Mouse (Mus musculus) c-Kit-positive CD71-positive TER-119-positive erythroid progenitor cells, embryonic 14.5 days (primary cell): ENCODE data around the gene Tbc1d15.

Source experiments
- DNase-seq: peaks from one replicate; pipeline ENCODE4 v3.0.0-alpha.2; 2013; ENCODE audit warnings: low spot score

Tbc1d15 gene

DNA sequence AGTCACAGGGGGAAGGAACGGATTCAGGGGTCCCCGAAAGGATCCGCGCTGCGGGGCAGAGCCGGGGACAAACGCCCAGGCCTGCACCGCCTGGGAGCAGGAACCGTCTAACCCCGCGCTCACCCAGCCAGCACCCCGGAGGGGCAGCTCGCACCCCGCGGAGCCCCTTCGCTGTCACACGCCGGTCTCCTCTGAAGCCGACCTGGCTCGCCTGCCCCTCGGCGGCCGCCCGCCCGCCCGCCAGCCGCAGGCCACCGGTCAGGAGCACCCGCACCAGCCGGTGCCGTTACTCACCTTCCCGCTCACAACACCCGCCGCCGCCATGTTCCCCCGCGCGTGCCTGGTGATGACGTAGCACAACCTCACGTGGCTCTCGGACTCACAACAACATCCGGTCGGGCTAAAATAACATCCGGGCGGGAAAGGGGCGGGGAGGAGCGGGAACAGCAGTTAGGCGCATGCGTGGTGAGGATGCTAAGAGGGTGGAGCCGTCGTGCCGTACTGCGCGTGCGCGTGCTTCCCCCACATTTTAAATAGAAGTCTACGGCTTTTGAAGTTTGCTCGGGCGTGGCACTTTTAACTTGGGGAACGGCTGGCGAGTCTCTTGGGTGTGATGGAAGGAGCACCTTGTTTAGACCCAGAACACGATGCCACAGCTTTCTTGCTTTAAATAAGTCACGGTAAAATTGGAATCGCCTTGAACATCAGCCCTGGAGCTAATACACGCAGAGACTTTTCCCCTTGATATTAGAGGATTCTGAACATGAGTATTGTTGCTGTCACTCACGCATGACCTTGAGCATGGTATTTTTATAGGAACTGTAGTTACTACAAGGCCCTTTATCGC is at the start of gene Tbc1d15:
Gene Tbc1d15 (minus strand): TSS at position 380 of the 847 bp plus-strand sequence.
- peak; percentile 99 for DNase-seq

DNA sequence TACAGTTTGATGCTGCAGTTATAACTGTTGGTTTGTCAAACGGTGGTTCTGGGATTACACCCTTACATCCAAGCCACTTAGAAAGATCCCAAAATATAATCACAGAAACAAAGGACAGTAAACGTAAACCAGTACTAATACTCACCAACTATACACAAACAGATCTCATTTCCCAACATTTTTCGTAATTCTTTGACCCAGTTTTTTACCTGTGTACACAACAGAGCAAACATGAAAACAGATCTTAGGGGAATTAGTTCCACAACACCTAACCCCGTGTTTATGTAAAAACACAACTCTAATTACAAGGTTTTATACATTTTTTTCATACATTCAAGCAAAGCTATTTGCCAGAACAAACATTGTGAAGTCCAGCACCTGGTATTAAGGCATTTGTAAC is 47.4 kb upstream of the Tbc1d15 start:
- DNase-seq = no peak

DNA sequence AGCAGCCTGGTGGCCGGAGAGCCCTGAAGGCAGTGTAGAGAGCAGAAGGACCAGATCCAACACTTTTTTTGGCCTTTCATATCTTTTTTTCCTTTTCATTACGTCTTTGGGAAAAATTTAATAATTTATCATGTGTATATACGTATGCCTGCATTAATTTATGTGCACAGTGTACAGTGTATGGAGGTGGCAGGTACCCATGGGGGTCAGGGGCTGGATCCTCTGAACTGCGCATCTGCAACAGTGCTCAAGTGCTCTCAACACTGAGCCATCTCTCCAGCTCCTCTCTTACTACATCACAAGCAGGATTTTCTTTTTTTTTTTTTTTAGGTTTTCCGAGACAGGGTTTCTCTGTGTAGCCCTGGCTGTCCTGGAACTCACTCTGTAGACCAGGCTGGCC is 46.3 kb upstream of the Tbc1d15 start:
- no peak for DNase-seq

- DNase-seq = no peak
Measured at GRCm38 (mm10) chr10:115296401-115296935, 45.2 kb upstream of the Tbc1d15 start.

DNA sequence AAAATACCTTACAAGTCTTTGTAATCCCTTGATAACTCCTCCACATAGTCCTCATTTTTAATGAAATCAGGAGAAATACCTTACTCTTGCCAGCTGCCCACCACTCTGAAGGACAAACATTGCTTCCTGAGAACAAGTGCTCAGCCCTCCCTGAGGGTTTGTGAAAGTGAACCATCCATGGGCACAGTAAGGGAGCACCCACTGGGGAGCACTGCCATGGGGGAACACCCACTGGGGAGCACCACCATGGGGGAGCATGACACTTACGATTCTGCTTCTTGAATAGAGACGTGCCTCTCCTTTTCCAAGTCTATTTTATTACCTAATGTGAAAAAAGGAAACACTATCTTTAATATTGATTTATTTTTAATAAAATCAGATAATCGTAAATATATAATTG is 43.9 kb upstream of the Tbc1d15 start:
- DNase-seq = no peak

GRCm38 (mm10) chr10:115294715-115295114 is 43.4 kb upstream of the Tbc1d15 start:
- no peak for DNase-seq

GRCm38 (mm10) chr10:115293946-115294345 is 42.7 kb upstream of the Tbc1d15 start:
- DNase-seq = no peak

DNA sequence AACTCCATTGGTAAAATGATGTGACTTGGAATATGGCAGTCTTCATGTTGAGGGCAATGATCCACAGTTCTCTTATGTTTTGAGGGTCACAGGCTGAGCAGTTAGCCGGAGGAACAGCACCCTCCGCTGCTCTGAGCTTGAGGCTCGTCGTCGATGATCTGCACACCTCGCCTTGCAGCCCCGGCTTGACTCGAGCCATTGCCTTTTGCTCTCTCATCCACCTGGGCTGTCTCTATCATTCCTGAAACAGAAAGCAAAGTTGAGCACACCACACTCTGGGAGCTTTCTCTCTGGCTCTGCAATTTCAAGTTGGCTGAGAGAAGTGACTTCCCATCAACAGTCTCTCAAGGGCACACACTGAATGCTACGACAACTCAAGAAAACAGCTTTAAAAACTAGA is 39.4 kb upstream of the Tbc1d15 start:
- no peak for DNase-seq

- DNase-seq = no peak
Measured at GRCm38 (mm10) chr10:115288856-115289255, 37.6 kb upstream of the Tbc1d15 start.

DNA sequence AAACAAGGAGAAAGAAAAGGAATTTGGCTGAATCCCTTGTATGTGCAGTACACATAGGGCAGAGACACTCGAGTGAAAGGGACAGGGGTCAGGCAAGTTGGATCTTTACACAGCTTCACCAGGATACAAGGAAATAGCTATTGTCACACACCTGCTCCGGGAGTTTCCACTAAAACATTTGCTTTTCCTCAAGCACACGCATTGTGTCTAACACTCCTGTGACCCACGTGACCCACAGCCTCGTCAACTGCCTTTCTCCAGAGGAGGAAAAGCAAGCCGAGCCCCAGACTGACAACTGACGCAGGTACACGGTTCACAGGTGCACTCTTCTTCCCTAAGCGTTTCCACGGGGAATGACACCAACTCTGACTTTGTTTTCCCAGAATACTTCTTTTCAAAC is 32.9 kb upstream of the Tbc1d15 start:
- DNase-seq = no peak

- no peak for DNase-seq
Measured at GRCm38 (mm10) chr10:115281381-115281780, 30.1 kb upstream of the Tbc1d15 start.

DNA sequence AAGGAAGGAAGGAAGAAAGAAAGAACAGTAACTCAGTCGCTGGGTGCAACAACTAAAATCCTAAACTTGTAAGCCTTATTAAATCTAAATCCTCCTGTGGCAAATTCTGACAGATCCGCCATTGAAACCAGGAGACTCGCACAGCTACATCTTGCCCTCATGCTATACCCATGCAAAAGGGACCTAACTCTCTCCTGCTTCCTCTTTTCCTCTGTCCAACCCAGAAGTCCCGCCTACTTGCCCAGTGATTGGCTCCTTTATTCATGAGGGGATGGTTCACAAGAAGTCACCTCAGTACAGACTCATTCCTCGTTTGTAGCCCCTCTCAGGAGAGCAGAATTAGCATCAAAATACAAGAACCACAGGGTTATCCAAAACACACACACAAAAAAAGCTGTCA is 20.4 kb upstream of the Tbc1d15 start:
- DNase-seq = no peak

GRCm38 (mm10) chr10:115270612-115271390 is 19.5 kb upstream of the Tbc1d15 start:
- no peak for DNase-seq

- DNase-seq = no peak
Measured at GRCm38 (mm10) chr10:115262926-115263562, 11.8 kb upstream of the Tbc1d15 start.

- DNase-seq = no peak
Measured at GRCm38 (mm10) chr10:115262261-115262660, 11.0 kb upstream of the Tbc1d15 start.

DNA sequence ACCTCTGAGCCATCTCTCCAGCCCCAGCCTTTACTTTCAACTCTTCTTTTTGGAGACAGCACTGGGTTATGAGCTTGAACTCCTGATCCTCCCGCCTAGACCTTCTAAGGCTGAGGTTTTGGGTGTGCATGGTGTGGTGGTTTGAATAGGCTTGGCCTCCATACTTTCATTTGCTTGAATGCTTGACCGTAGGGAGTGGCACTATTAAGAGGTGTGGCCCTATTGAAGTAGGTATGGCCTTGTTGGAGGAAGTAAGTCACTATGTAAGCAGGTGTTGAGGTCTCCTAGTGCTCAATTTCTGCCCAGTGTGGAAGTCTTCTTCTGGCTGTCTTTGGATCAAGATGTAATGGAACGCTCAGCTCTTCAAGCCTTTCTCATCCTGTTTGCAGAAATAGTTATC is 10.2 kb upstream of the Tbc1d15 start:
- no peak for DNase-seq

GRCm38 (mm10) chr10:115256162-115256561 is 4.9 kb upstream of the Tbc1d15 start:
- no peak for DNase-seq

DNA sequence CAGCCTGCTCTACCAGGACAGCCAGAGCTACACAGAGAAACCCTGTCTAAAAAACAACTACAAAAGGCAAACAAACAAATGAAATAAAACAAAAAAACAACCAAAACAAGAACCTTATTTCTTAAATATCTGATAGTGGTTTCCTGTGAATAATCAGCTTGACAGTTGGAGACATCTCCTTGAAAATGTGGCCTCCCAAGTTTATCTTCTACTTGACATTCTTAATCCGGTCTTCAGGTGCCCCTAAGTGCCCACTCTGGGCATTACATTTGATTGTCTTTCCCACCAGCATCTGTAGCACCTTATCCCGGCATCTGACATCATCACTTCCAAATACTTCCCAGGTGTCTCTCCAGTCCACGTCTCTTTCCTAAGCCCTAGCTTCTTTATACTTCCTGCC is 2.3 kb upstream of the Tbc1d15 start:
- DNase-seq = no peak

DNA sequence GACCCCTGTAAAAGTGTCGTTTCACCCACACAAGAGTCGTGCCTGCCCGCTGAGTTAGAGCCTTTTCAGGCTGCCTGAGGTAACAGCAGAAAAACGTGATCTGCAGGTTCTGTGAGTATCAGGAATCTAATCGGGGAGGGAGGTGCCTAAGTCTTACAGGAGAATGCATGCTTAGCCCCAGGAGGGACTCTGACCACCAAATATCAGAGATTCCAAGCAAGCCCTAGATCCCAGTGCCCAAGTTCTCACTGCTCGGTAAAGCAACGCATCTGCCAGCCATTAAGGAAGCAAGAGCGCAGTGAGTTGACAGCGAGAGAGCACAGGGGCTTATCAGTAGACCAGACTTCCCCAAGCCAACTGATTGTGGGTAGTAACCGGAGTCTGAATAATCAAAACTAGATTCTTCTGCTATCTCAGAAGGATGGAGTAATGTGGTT is 1.1 kb upstream of the Tbc1d15 start:
- peak; percentile 57 for DNase-seq

DNA sequence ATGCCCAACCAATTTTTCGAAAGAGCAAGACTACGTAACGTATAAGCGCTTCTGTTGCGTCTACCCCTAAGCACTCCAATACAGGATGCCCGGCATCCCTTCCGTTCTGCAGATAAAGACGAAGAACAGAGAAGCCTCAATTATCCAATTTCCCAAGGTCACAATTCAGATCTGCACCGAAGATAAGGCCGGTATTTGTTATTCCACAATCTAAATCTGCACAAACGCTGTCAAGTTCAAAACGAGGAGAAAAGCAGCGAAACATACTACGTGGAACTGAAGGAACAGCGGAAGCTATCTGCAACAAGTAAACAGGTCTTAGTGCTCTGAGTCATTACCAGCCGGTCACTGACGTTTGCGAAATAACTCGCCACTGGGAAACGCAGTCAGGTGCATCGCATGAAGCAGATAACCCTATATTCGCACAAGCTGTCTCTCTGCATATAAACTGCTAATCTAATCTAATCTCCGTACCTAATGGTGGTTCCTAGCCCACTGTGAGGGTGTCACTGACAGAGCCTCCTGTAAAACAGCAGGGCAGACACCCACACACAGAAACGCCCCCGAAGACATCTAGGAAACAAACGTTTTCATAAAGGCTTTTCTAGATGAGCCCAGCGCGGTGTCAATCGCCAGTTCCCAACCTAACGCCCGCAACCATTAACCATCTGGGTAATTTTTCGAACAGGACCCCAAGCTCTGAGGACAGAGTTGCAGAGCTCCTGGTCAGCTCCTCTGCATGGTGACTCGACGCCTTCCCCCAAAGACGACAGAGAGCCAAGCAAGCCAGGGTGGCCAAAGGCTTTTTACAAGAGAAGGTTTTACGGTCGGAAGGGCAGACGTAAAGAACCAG is 806 bp downstream of the Tbc1d15 start:
- DNase-seq = peak; percentile 48

- DNase-seq = no peak
Measured at GRCm38 (mm10) chr10:115248041-115248440, 3.2 kb downstream of the Tbc1d15 start.
